Mouse (Mus musculus) frontal cortex, adult (tissue): ENCODE results near the gene Cd2bp2.

Experiments used
- ATAC-seq: cut with Nextera tagmentation; 2 replicates; pipeline ENCODE4 v1.9.2; 2017; ENCODE audit warnings: mild to moderate bottlenecking, moderate library complexity, mixed read lengths; ENCODE audit not compliant: low TSS enrichment

The Cd2bp2 gene

GRCm38 (mm10) chr7:127195544-127196295 is at the start of gene Cd2bp2:
TSS of gene Cd2bp2 (minus strand) at chr7:127196050.
- ATAC-seq, result peak; percentile 95

DNA sequence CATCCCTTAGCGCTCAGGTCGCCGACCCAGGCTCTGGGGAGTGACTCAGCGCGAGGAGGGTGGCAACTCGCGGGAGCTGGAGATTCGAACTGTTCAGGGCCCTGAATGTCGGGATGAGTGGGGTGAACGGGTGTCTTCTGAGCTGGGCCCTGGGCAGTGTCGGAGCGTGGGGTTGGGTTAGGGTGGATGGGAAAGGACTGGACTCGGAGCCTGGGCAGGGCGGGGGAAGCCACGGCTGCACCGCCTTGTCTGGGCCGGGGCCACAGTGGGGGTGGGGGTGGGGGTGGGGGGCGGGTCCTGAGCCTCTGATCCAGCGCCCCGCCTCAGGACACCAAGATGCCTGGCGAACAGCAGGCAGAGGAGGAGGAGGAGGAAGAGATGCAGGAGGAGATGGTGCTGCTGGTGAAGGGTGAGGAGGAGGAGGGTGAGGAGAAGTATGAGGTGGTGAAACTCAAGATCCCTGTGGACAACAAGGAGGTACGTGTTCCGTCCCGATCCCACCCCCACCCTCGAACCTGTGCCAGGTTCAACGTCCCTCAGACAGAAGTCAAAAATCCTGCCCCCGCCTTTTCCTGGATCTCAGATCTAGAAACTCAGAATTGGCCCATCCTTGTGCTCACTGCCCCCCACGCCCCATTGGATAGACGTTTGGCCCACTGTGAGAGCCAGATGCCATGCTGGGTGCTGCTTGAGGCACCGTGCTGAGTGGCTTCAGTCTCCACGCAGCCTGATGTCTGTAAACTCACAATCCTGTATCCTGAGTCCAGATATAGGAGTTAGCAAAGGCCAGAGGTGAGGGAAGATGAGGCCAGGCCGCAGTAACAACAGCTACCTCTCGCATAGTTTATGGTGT is 49.0 kb upstream of the Cd2bp2 start:
- peak; percentile 41; the same call in 1 of the 2 replicates for ATAC-seq

GRCm38 (mm10) chr7:127243870-127244657 is 48.2 kb upstream of the Cd2bp2 start, which contains the start of gene Zfp771:
TSS of gene Zfp771 (plus strand) at chr7:127244274.
- ATAC-seq, result peak; percentile 88

- ATAC-seq, result no peak
Measured at GRCm38 (mm10) chr7:127243361-127243867, 47.6 kb upstream of the Cd2bp2 start.

GRCm38 (mm10) chr7:127234777-127235176 is 38.9 kb upstream of the Cd2bp2 start:
- ATAC-seq, result no peak

- ATAC-seq, result no peak
Measured at GRCm38 (mm10) chr7:127233765-127234164, 37.9 kb upstream of the Cd2bp2 start.

DNA sequence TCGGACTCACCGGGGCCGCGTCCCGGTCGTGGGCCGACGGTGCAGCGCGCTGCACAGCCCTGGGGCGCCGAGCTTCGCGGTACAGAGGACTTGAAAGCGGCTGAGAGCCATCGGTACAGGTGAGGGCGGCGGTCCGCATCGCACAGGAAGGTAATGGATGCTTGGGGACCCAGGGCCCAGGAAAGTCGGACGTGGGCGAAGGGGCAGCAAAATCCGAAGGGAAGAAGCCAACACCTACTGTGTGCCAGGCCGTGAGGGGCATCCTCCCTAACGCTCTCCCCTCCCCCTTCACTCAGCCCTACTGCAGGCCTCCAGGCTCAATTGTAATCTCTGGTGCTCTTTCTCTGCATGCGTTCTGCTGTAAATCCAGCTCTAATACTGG is 37.5 kb upstream of the Cd2bp2 start:
- peak; percentile 22 for ATAC-seq

GRCm38 (mm10) chr7:127232622-127233367 is 36.9 kb upstream of the Cd2bp2 start, which contains the start of the genes Zfp553 and Sept1:
TSS of gene Zfp553 (plus strand) at chr7:127233061.
TSS of gene Sept1 (minus strand) at chr7:127233130.
- peak; percentile 89 for ATAC-seq

- ATAC-seq, result no peak
Measured at GRCm38 (mm10) chr7:127231826-127232621, 36.2 kb upstream of the Cd2bp2 start.

- no peak for ATAC-seq
Measured at GRCm38 (mm10) chr7:127231376-127231775, 35.5 kb upstream of the Cd2bp2 start.

- peak; percentile 45; the same call in 1 of the 2 replicates for ATAC-seq
Measured at GRCm38 (mm10) chr7:127228615-127229303, 32.9 kb upstream of the Cd2bp2 start.

DNA sequence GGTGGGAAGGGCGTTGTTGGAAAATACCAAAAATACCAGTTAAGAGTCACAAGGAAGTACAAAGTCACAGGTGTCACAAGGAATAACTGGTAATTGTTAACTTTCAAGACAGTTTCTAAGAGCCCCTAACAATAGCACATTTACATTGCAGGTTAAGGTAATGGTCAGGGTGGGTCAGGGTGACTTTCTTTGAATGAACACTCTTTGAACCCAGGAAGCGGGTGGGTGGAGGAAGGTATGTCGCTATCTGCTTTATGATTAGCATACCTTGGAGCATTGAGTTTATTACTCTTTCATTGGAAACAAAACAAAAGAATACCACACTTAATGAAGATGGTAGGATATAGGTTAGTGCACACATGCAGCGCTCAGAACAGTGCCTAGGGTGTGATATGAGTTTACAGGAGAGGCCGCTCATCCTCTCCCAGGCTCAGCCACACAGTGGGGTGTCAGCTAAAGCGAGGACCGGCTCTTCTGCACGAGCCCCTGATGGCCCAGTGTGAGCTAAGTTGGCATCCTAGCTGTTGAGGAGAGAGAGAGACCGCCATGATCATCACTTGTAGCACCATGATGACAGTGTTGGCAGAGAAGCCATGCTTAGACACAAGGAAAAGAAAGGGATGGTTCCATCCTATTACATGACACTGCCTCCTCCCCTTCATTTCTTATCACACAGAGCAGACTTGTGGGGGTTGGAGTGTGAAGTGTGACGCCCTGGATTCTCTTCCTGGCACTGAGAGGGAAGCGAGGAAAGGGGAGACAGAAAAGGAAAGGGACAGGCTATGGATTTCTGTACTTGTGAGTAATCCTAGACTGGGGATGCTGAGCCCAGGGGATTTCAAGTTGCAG is 29.5 kb upstream of the Cd2bp2 start:
- ATAC-seq, result peak; percentile 62; the same call in 1 of the 2 replicates

DNA sequence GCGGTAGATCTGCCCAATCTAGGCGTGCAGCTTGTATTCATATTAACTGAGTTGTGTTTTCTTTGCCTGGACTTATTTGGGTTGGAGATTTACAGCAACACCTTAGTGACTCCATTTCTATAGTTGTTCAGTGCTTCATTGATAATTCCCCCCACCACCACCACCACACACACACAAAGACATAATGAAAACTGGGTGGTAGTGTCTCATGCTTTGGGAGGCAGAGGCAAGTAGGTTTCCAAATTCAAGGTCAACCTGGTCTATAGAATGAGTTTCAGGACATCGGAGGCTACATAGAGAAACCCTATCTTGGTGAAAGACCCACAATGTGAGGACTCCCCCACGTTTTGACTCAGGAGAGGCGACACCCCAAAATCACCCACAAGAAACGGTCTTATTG is 28.8 kb upstream of the Cd2bp2 start:
- ATAC-seq, result no peak

GRCm38 (mm10) chr7:127223515-127224478 is 27.9 kb upstream of the Cd2bp2 start:
- no peak for ATAC-seq

DNA sequence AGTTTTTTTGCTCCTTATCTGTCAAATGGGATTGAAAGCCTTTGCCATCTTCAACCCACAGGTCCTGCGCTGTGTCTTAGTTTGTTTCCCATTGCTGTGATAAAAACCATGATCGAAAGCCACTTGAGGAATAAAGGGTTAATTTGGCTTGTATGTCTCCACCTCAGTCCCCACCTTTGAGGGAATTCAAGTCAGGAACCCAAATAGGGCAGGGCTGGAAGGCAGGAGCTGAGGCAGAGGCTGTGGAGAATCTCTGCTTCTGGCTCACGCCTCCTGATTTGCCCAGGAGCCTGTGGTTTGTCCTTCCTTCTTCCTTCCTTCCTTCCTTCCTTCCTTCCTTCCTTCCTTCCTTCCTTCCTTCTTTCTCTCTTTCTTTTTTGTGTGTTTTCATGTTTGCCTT is 27.3 kb upstream of the Cd2bp2 start:
- ATAC-seq, result no peak

DNA sequence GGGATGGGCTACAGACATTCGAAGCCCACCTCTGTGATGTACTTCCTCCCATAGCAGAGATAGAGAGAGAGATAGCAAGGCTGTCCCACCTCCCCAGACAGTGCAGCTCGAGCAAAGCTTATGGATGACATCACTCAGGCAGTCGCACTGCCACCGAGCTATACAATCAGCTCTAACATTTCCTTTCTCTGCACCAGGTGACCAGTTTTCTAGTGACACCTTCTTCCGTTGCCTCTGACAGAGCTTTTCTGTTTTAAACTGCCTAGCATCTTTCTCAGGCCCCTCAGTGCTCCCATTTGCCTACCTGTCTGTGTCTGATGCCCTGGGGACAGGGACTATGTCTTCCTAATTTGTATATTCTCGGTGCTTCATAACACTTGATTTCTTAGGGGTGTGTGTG is 24.6 kb upstream of the Cd2bp2 start:
- no peak for ATAC-seq

GRCm38 (mm10) chr7:127218670-127219069 is 22.8 kb upstream of the Cd2bp2 start:
- no peak for ATAC-seq
